Mouse (Mus musculus): ENCODE measurements around the gene Pfas. TPM values are rescaled to one million over a fixed set of nuclear protein-coding genes. Genes with fewer than 3 reads are reported as not detected.

Pfas gene
- polyA plus RNA-seq (2017; shearing (Covaris generic)), result 5.7 TPM

GRCm38 (mm10) chr11:69008182-69009121 lies at the start of gene Pfas:
Gene Pfas (minus strand): TSS chr11:69008460.

GRCm38 (mm10) chr11:69045531-69046394 lies 37.5 kb upstream of the Pfas start, which contains the start of gene Aurkb:
Gene Aurkb (plus strand): TSS chr11:69045647.

GRCm38 (mm10) chr11:69015644-69016441 lies 7.6 kb upstream of the Pfas start, which contains the start of gene Ctc1:
Gene Ctc1 (plus strand): TSS chr11:69015911.

GRCm38 (mm10) chr11:68975085-68975484 lies 33.2 kb downstream of the Pfas start, which contains the start of gene Rangrf:
Gene Rangrf (minus strand): TSS chr11:68975185.

GRCm38 (mm10) chr11:68967337-68968282 lies 40.6 kb downstream of the Pfas start, which contains the start of gene Slc25a35:
Gene Slc25a35 (plus strand): TSS chr11:68968131.

GRCm38 (mm10) chr11:68957308-68957707 lies 51.0 kb downstream of the Pfas start, which contains the start of gene Arhgef15:
Gene Arhgef15 (minus strand): TSS chr11:68957480.

Other genes starting within 250 kb of the Pfas start
- 69.0 TPM for gene Ndel1, start 136.6 kb downstream of the Pfas start, polyA plus RNA-seq (2017; shearing (Covaris generic))
- gene Rnf222, start 119.9 kb downstream of the Pfas start, polyA plus RNA-seq (2017; shearing (Covaris generic)), result not detected
- gene Rpl26, start 106.9 kb downstream of the Pfas start, polyA plus RNA-seq (2017; shearing (Covaris generic)), result 1,048 TPM
- gene Odf4, start 81.4 kb downstream of the Pfas start, polyA plus RNA-seq (2017; shearing (Covaris generic)), result not detected
- gene Arhgef15, start 51.0 kb downstream of the Pfas start, polyA plus RNA-seq (2017; shearing (Covaris generic)), result 0.24 TPM
- gene Slc25a35, start 40.3 kb downstream of the Pfas start, polyA plus RNA-seq (2017; shearing (Covaris generic)), result 10.6 TPM
- 40.7 TPM for gene Rangrf, start 33.3 kb downstream of the Pfas start, polyA plus RNA-seq (2017; shearing (Covaris generic))
- 26.9 TPM for gene Ctc1, start 7.5 kb upstream of the Pfas start, polyA plus RNA-seq (2017; shearing (Covaris generic))
- gene Aurkb, start 37.2 kb upstream of the Pfas start, polyA plus RNA-seq (2017; shearing (Covaris generic)), result 14.1 TPM
- 7.1 TPM for gene Borcs6, start 51.3 kb upstream of the Pfas start, polyA plus RNA-seq (2017; shearing (Covaris generic))
- gene Tmem107, start 62.3 kb upstream of the Pfas start, polyA plus RNA-seq (2017; shearing (Covaris generic)), result 4.0 TPM
- 53.5 TPM for gene Vamp2, start 80.0 kb upstream of the Pfas start, polyA plus RNA-seq (2017; shearing (Covaris generic))
- gene Per1, start 86.8 kb upstream of the Pfas start, polyA plus RNA-seq (2017; shearing (Covaris generic)), result 10.8 TPM
- gene Hes7, start 111.9 kb upstream of the Pfas start, polyA plus RNA-seq (2017; shearing (Covaris generic)), result not detected
- gene 9130213A22Rik, start 114.1 kb upstream of the Pfas start, polyA plus RNA-seq (2017; shearing (Covaris generic)), result not detected
- gene Aloxe3, start 117.4 kb upstream of the Pfas start, polyA plus RNA-seq (2017; shearing (Covaris generic)), result 0.09 TPM
- not detected for gene Alox12b, start 148.5 kb upstream of the Pfas start, polyA plus RNA-seq (2017; shearing (Covaris generic))
- 8.6 TPM for gene Alox8, start 189.4 kb upstream of the Pfas start, polyA plus RNA-seq (2017; shearing (Covaris generic))
- 0.32 TPM for gene Gucy2e, start 228.6 kb upstream of the Pfas start, polyA plus RNA-seq (2017; shearing (Covaris generic))